Mouse (Mus musculus): Measurements from ENCODE around the gene Hamp.

DNA sequence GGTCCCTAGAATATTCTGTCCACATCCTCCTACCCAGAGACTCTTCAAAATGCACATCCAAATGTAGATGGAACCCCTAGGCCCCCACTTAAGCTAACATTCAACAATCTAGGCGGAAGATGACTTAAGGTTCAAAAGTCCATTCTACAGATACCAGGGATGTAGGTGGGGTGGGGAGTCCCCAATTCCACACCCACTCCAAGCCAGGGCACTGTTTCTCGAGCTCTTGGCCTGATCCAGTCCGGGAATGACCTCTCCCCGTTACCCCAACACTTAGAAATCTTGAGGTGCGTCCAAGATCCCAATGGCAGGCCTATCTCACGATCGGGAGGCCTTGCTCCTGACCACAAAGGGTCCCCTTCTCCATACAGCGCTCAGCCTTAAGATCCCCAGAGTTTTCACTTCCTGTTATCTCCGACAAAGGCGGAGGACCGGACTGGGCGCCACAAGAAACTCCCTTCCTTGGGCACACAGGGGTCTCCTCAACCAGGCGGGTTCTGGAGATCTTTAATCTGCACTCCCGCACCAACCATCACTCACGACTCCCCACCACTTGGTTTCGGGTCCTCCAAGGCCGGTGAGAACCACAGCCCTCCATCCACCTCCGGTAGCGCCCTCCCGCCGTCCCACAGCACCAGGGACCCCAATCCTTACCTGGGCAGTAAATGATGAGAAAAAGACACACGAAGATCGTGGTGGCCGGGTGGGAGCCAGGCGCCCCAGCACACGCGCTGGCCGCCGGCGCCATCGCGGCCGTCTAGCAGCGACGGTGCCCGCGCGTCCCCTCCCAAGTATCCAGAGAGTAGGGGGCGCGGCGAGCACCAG lies 28.8 kb upstream of the Hamp start:
- TF ChIP-seq GATA1 (IDR thresholded peaks at IDR 0.05; ENCODE audit: low read length), result no peak
- no peak for TF ChIP-seq TAL1 (IDR thresholded peaks at IDR 0.05; ENCODE audit: low read length)

All from erythroblast, embryonic 14.5 days (primary cell).